ENCODE assay signal across 8 mouse cellular contexts in genomic region chr13:98262636-98263457, GRCm38 (mm10). TPM values are rescaled to one million over a fixed set of nuclear protein-coding genes. Genes with fewer than 3 reads are reported as not detected.
DNase-seq lines count a peak whose midpoint lies in the region; ATAC-seq and TF ChIP-seq lines count a peak whose summit lies in the region.

Utp15 (minus strand) TSS chr13:98263041.
Ankra2 (plus strand) TSS chr13:98263074.

- H3K9me3 ChIP-seq in E14TG2a.4 (ENCODE audit: low read length), result no peaks in the 10 kb centered on the region
- no peaks in the 10 kb centered on the region for H3K9me3 ChIP-seq in forebrain, embryonic 12.5 days
- H3K9me3 ChIP-seq in heart, postnatal 0 days (replicated peaks; ENCODE audit: control insufficient read depth, low read length), result no peaks in the 10 kb centered on the region
- H3K9me3 ChIP-seq in liver, embryonic 16.5 days (replicated peaks; ENCODE audit: control insufficient read depth, low read length), result no peaks in the 10 kb centered on the region
- no peaks in the 10 kb centered on the region for H3K9me3 ChIP-seq in neural tube, embryonic 13.5 days

- peak within 1 kb of the TSS; percentile 82 for H3K9ac ChIP-seq in forebrain, embryonic 12.5 days
- peak within 1 kb of the TSS; percentile 87 for H3K9ac ChIP-seq in heart, postnatal 0 days (replicated peaks; ENCODE audit: low read depth, low read length)
- peak within 1 kb of the TSS; percentile 86 for H3K9ac ChIP-seq in liver, embryonic 16.5 days (ENCODE audit: low read depth, low read length)
- H3K9ac ChIP-seq in neural tube, embryonic 13.5 days, result peak within 1 kb of the TSS; percentile 89

- under 1% methylated on average over 68 of the region's 71 CpGs for WGBS in forebrain, embryonic 12.5 days
- WGBS in heart, postnatal 0 days, result under 1% methylated on average over 71 of the region's 71 CpGs
- WGBS in liver, embryonic 16.5 days (ENCODE audit: insufficient replicate concordance), result under 1% methylated on average over 71 of the region's 71 CpGs
- WGBS in neural tube, embryonic 13.5 days, result under 1% methylated on average over 71 of the region's 71 CpGs

- peak within 1 kb of the TSS; percentile 86 for H3K4me2 ChIP-seq in forebrain, embryonic 12.5 days
- peak within 1 kb of the TSS; percentile 89 for H3K4me2 ChIP-seq in heart, postnatal 0 days (ENCODE audit: low read depth, low read length)
- H3K4me2 ChIP-seq in liver, embryonic 16.5 days (ENCODE audit: low read depth, low read length), result peak within 1 kb of the TSS; percentile 92
- H3K4me2 ChIP-seq in neural tube, embryonic 13.5 days, result peak within 1 kb of the TSS; percentile 95

- H3K4me1 ChIP-seq in E14TG2a.4 (replicated peaks; ENCODE audit: low read depth, low read length), result peaks cover 20% of the 10 kb centered on the region
- H3K4me1 ChIP-seq in forebrain, embryonic 12.5 days, result peaks cover 19% of the 10 kb centered on the region
- H3K4me1 ChIP-seq in heart, postnatal 0 days (ENCODE audit: control insufficient read depth, insufficient read depth), result peaks cover 13% of the 10 kb centered on the region; the same call in 1 of the 2 replicates
- peaks cover 16% of the 10 kb centered on the region for H3K4me1 ChIP-seq in liver, embryonic 16.5 days (ENCODE audit: control insufficient read depth, low read depth, low read length)
- peaks cover 29% of the 10 kb centered on the region for H3K4me1 ChIP-seq in neural tube, embryonic 13.5 days (replicated peaks)
- peaks cover 4% of the 10 kb centered on the region for H3K4me1 ChIP-seq in testis, adult 2 months (ENCODE audit: control insufficient read depth, insufficient read depth, low read length)

- H3K36me3 ChIP-seq in E14TG2a.4 (ENCODE audit: insufficient read depth, low read length), result peaks cover 42% of the 10 kb centered on the region
- H3K36me3 ChIP-seq in forebrain, embryonic 12.5 days (replicated peaks), result peaks cover 22% of the 10 kb centered on the region
- H3K36me3 ChIP-seq in heart, postnatal 0 days (replicated peaks; ENCODE audit: control insufficient read depth, insufficient read depth, low read length), result peaks cover 26% of the 10 kb centered on the region
- H3K36me3 ChIP-seq in liver, embryonic 16.5 days (ENCODE audit: control insufficient read depth, insufficient read depth), result peaks cover 8% of the 10 kb centered on the region; the same call in 1 of the 2 replicates
- H3K36me3 ChIP-seq in neural tube, embryonic 13.5 days, result peaks cover 26% of the 10 kb centered on the region
- peaks cover 1% of the 10 kb centered on the region for H3K36me3 ChIP-seq in testis, adult 2 months (ENCODE audit: control insufficient read depth, insufficient read depth, low read length)

- DNase-seq in c-Kit-positive CD71-positive TER-119-positive erythroid progenitor cells, embryonic 14.5 days (ENCODE audit: low spot score), result peak; percentile 98
- DNase-seq in heart, postnatal 0 days (ENCODE audit: low spot score), result peak; percentile 96
- peak; percentile 99 for DNase-seq in kidney, postnatal 4 days

- peak within 1 kb of the TSS; percentile 93 for H3K4me3 ChIP-seq in E14TG2a.4 (replicated peaks; ENCODE audit: low read length)
- peak within 1 kb of the TSS; percentile 85 for H3K4me3 ChIP-seq in forebrain, embryonic 12.5 days (replicated peaks)
- H3K4me3 ChIP-seq in heart, postnatal 0 days (ENCODE audit: low read depth, low read length), result peak within 1 kb of the TSS; percentile 95
- H3K4me3 ChIP-seq in liver, embryonic 16.5 days (ENCODE audit: low read depth, low read length), result peak within 1 kb of the TSS; percentile 87
- peak within 1 kb of the TSS; percentile 80 for H3K4me3 ChIP-seq in neural tube, embryonic 13.5 days
- H3K4me3 ChIP-seq in testis, adult 2 months (ENCODE audit: control insufficient read depth, low read depth, low read length), result peak within 1 kb of the TSS; percentile 100

- H3K27ac ChIP-seq in forebrain, embryonic 12.5 days, result peak within 1 kb of the TSS; percentile 96
- peak within 1 kb of the TSS; percentile 96 for H3K27ac ChIP-seq in heart, postnatal 0 days (ENCODE audit: low read depth)
- H3K27ac ChIP-seq in liver, embryonic 16.5 days (ENCODE audit: low read length), result peak within 1 kb of the TSS; percentile 90
- H3K27ac ChIP-seq in neural tube, embryonic 13.5 days (replicated peaks), result peak within 1 kb of the TSS; percentile 93
- peak within 1 kb of the TSS; percentile 84 for H3K27ac ChIP-seq in testis, adult 2 months (ENCODE audit: control insufficient read depth, insufficient read depth, low read depth, low read length)

- peak; percentile 53; the same call in 1 of the 2 replicates for TF ChIP-seq EP300 in heart, postnatal 0 days (IDR thresholded peaks at IDR 0.05; ENCODE audit: low read depth)

- TF ChIP-seq POLR2A in testis, adult 2 months (IDR thresholded peaks at IDR 0.05; ENCODE audit: control insufficient read depth, low read depth, low read length), result peak; percentile 64

- H3K27me3 ChIP-seq in E14TG2a.4 (ENCODE audit: insufficient read depth, low read length), result no peaks in the 10 kb centered on the region
- no peaks in the 10 kb centered on the region for H3K27me3 ChIP-seq in forebrain, embryonic 12.5 days
- no peaks in the 10 kb centered on the region for H3K27me3 ChIP-seq in heart, postnatal 0 days (ENCODE audit: control insufficient read depth, insufficient read depth, low read length)
- no peaks in the 10 kb centered on the region for H3K27me3 ChIP-seq in liver, embryonic 16.5 days (ENCODE audit: control insufficient read depth, insufficient read depth, low read depth, low read length)
- H3K27me3 ChIP-seq in neural tube, embryonic 13.5 days, result no peaks in the 10 kb centered on the region
- H3K27me3 ChIP-seq in testis, adult 2 months (ENCODE audit: control insufficient read depth, insufficient read depth, low read length), result no peaks in the 10 kb centered on the region

- TF ChIP-seq CTCF in E14TG2a.4 (conservative IDR thresholded peaks at IDR 0.05; ENCODE audit: low read length), result no peak
- TF ChIP-seq CTCF in heart, postnatal 0 days (IDR thresholded peaks at IDR 0.05; ENCODE audit: low read depth), result no peak
- TF ChIP-seq CTCF in testis, adult 2 months (IDR thresholded peaks at IDR 0.05; ENCODE audit: control insufficient read depth, insufficient read depth, insufficient replicate concordance, low read depth, low read length), result no peak

- ATAC-seq in forebrain, embryonic 12.5 days (ENCODE audit: low FRiP score), result peak; percentile 99
- peak; percentile 99 for ATAC-seq in heart, postnatal 0 days (ENCODE audit: insufficient read depth, low read depth)
- peak; percentile 99 for ATAC-seq in liver, embryonic 16.5 days (ENCODE audit: low read depth)
- peak; percentile 99 for ATAC-seq in neural tube, embryonic 13.5 days (ENCODE audit: low read depth)

RNA-seq across cellular contexts. Expression of gene Utp15, which starts in this region (rescaled TPM):
- polyA plus RNA-seq in forebrain, embryonic 12.5 days (2016; fragmentation: Nextera tagmentation; extraction: Ambion mirVana), result 37.6 and 40.1 TPM in 2 replicates
- total RNA-seq in heart, postnatal 0 days (2014; rRNA removed; ENCODE audit: low replicate concordance), result 8.5 and 13.9 TPM in 2 replicates
- 6.5 and 7.7 TPM in 2 replicates for polyA plus RNA-seq in heart, postnatal 0 days (2015; fragmentation: Nextera tagmentation; extraction: Ambion mirVana)
- 10.0 and 10.6 TPM in 2 replicates for polyA plus RNA-seq in liver, embryonic 16.5 days (2015; fragmentation: Nextera tagmentation; extraction: Ambion mirVana)
- polyA plus RNA-seq in neural tube, embryonic 13.5 days (2015; fragmentation: Nextera tagmentation; extraction: Ambion mirVana), result 25.4 and 29.5 TPM in 2 replicates
- polyA plus RNA-seq in testis, adult 2 months (2012; rRNA removed), result 3.3 and 3.4 TPM in 2 replicates

RNA-seq across cellular contexts. Expression of gene Ankra2, which starts in this region (rescaled TPM):
- polyA plus RNA-seq in forebrain, embryonic 12.5 days (2016; fragmentation: Nextera tagmentation; extraction: Ambion mirVana), result 36.2 and 38.6 TPM in 2 replicates
- total RNA-seq in heart, postnatal 0 days (2014; rRNA removed; ENCODE audit: low replicate concordance), result 12.3 and 40.9 TPM in 2 replicates
- polyA plus RNA-seq in heart, postnatal 0 days (2015; fragmentation: Nextera tagmentation; extraction: Ambion mirVana), result 18.5 and 19.3 TPM in 2 replicates
- polyA plus RNA-seq in liver, embryonic 16.5 days (2015; fragmentation: Nextera tagmentation; extraction: Ambion mirVana), result 6.6 and 6.7 TPM in 2 replicates
- 52.3 and 55.6 TPM in 2 replicates for polyA plus RNA-seq in neural tube, embryonic 13.5 days (2015; fragmentation: Nextera tagmentation; extraction: Ambion mirVana)
- polyA plus RNA-seq in testis, adult 2 months (2012; rRNA removed), result 18.5 and 22.2 TPM in 2 replicates

Comparison
In these comparisons a context has a peak if more than half of its experiments do, and no peak if none do; other contexts are left out.
1. Peak in every context shown above with its lines: DNase-seq, ATAC-seq, H3K4me3 ChIP-seq and H3K27ac ChIP-seq.